Mouse (Mus musculus): ENCODE data around the gene Wnt9a.

DNA sequence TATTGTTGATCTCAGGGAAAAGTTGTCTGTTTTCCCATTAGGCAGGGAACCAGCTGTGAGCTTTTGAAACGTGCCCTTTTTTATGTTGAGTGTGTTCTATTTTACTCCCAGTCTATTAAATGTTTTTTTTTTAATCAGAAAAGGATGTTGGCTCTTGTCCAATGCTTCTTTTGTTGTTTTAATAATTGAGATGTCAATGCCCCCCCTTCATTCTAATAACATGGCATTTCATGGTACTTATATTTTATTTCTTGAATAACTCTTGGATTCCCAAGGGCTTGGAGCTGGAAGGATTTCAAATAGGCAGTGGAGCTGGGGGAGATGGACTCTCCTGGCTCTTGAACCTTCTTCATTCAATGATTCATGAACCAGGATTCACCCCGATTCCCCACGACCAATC lies 59.3 kb downstream of the Wnt9a start:
- TF ChIP-seq CTCF (conservative IDR thresholded peaks at IDR 0.05; ENCODE audit: low read length) (no peak), NANOG (IDR thresholded peaks at IDR 0.05; ENCODE audit: borderline replicate concordance, low read length) (no peak)
